Mouse (Mus musculus): ENCODE data around the gene Tyw1. TPM values are rescaled to one million over a fixed set of nuclear protein-coding genes. Genes with fewer than 3 reads are reported as not detected.
"Not testable (repeated sequence)": the region's sequence is repeated elsewhere in the genome, so short reads cannot be mapped to it uniquely, and the experiment has no call there.

The Tyw1 gene
- total and polyA plus RNA-seq, 2 experiments from 2014 or later: 16.3 to 18.3 TPM

DNA sequence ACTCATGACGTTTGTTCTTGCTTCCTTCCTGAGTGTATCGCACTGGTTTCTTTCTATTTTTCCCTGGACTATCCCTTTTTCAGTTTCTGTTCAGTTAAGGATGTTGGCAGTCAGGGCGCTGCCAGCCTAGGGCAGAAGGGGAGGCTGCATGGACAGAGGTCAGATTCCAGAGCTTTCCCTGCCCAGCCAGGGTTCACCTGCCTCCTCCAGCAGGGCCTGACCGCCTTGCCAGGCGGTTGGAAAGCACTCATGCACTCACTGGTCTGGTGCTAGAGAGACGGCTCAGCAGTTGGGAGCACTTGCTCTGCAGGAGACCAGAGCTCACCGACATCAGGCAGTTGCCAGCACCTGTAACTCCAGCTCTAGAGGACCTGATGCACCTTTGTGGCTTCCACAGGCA is 16.2 kb upstream of the Tyw1 start:
- Histone ChIP-seq H3K9ac (replicated peaks; ENCODE audit: low read length, poor library complexity, severe bottlenecking) (no peak overlapping the region), H3K4me1 (ENCODE audit: insufficient read depth, low read length) (no peaks in the 10 kb centered on the region), H3K4me2 (ENCODE audit: low read depth, low read length, poor library complexity, severe bottlenecking) (no peak overlapping the region), H3K4me3 (ENCODE audit: low read depth, low read length) (no peak overlapping the region), H3K27me3 (ENCODE audit: insufficient read depth, low read length) (no peaks in the 10 kb centered on the region), H3K9me3 (ENCODE audit: low read length) (no peaks in the 10 kb centered on the region), H3K36me3 (ENCODE audit: insufficient read depth, low read length) (peaks cover 58% of the 10 kb centered on the region), H3K27ac (ENCODE audit: low read depth, low read length) (no peak overlapping the region)
- 92% methylated on average over 7 of the region's 7 CpGs for WGBS
- DNase-seq (ENCODE audit: low spot score) (no peak), ATAC-seq (ENCODE audit: low FRiP score) (no peak)
- no peak for TF ChIP-seq CTCF (IDR thresholded peaks at IDR 0.05)

DNA sequence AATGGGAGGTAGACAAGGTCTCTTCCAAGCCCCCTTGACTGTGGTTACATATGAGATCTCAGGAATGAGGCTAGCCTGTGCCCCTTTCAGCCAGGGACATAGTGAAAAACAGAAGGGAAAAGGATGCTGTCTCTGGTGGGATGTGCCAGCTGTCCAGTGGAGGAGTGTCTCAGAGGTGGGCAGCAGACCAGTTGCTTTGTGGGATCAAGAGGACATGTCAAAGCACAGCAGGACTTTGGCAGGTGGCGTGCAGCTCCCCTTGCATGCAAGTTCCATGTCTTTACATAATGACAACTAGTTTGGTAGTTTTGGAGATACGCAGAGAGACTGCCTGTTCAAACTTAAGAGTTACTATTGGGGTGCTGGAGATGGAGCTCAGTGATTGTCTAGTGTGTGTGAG is 15.6 kb upstream of the Tyw1 start:
- H3K4me1 ChIP-seq (ENCODE audit: insufficient read depth, low read length): no peaks in the 10 kb centered on the region
- peaks cover 59% of the 10 kb centered on the region for H3K36me3 ChIP-seq (ENCODE audit: insufficient read depth, low read length)
- H3K4me2 ChIP-seq (ENCODE audit: low read depth, low read length, poor library complexity, severe bottlenecking): no peak overlapping the region
- ATAC-seq (ENCODE audit: low FRiP score): no peak
- no peak for DNase-seq (ENCODE audit: low spot score)
- no peaks in the 10 kb centered on the region for H3K27me3 ChIP-seq (ENCODE audit: insufficient read depth, low read length)
- no peak for TF ChIP-seq CTCF (IDR thresholded peaks at IDR 0.05)
- H3K27ac ChIP-seq (ENCODE audit: low read depth, low read length): no peak overlapping the region
- WGBS: 98% methylated on average over 2 of the region's 2 CpGs
- no peak overlapping the region for H3K4me3 ChIP-seq (ENCODE audit: low read depth, low read length)
- H3K9ac ChIP-seq (replicated peaks; ENCODE audit: low read length, poor library complexity, severe bottlenecking): no peak overlapping the region
- no peaks in the 10 kb centered on the region for H3K9me3 ChIP-seq (ENCODE audit: low read length)

DNA sequence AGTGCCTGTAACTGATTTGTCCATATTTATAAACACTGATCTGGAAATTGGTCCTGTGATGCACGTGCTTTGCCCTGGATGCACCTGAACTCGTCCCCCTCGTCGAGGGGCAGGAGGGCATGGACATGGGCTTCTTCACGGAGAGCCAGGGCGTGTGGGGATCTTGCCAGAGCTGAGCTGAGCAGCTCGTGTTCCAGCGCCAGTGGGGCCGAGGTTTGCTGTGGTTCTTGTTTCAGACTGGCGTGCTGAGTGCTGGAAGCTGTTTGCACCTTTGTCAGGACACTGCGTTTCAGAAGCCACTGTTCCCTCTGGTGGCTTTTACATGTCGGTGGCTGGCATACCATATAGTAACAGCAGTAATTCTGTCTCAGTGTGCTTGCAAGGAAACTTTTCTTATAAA is 14.0 kb upstream of the Tyw1 start:
- peaks cover 60% of the 10 kb centered on the region for H3K36me3 ChIP-seq (ENCODE audit: insufficient read depth, low read length)
- 90% methylated on average over 12 of the region's 12 CpGs for WGBS

DNA sequence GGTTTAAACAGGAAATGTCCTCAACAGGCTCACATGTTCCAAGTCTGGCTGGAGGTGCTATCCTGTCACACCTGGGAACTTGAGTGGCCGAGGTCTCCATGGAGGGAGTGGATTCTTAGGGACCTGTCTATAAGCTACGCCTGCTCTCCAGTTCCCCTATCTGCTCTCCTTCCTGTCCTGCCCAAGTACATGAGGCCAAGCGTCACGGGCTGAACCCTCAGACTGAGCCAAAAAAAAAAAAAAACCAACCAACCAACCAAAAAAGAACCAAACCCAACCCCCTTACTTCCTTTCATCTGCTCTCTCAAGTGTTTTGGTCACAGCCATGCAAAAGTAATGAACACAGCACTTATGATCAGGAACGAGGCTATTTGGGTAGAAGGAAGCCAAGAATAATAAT is 7.6 kb upstream of the Tyw1 start:
- Histone ChIP-seq H3K4me1 (ENCODE audit: insufficient read depth, low read length) (no peaks in the 10 kb centered on the region), H3K36me3 (ENCODE audit: insufficient read depth, low read length) (peaks cover 69% of the 10 kb centered on the region), H3K27me3 (ENCODE audit: insufficient read depth, low read length) (no peaks in the 10 kb centered on the region), H3K9ac (replicated peaks; ENCODE audit: low read length, poor library complexity, severe bottlenecking) (no peak overlapping the region), H3K4me2 (ENCODE audit: low read depth, low read length, poor library complexity, severe bottlenecking) (no peak overlapping the region), H3K27ac (ENCODE audit: low read depth, low read length) (no peak overlapping the region), H3K4me3 (ENCODE audit: low read depth, low read length) (no peak overlapping the region), H3K9me3 (ENCODE audit: low read length) (no peaks in the 10 kb centered on the region)
- 87% methylated on average over 5 of the region's 5 CpGs for WGBS
- ATAC-seq (ENCODE audit: low FRiP score): no peak
- no peak for TF ChIP-seq CTCF (IDR thresholded peaks at IDR 0.05)
- DNase-seq (ENCODE audit: low spot score): no peak

More for the DNA sequence above, 14.0 kb upstream of the Tyw1 start:
- DNase-seq (ENCODE audit: low spot score) (no peak), ATAC-seq (ENCODE audit: low FRiP score) (no peak)
- Histone ChIP-seq H3K4me1 (ENCODE audit: insufficient read depth, low read length) (no peaks in the 10 kb centered on the region), H3K27ac (ENCODE audit: low read depth, low read length) (no peak overlapping the region), H3K9me3 (ENCODE audit: low read length) (no peaks in the 10 kb centered on the region), H3K9ac (replicated peaks; ENCODE audit: low read length, poor library complexity, severe bottlenecking) (no peak overlapping the region), H3K27me3 (ENCODE audit: insufficient read depth, low read length) (no peaks in the 10 kb centered on the region), H3K4me3 (ENCODE audit: low read depth, low read length) (no peak overlapping the region), H3K4me2 (ENCODE audit: low read depth, low read length, poor library complexity, severe bottlenecking) (no peak overlapping the region)
- TF ChIP-seq CTCF (IDR thresholded peaks at IDR 0.05): no peak

DNA sequence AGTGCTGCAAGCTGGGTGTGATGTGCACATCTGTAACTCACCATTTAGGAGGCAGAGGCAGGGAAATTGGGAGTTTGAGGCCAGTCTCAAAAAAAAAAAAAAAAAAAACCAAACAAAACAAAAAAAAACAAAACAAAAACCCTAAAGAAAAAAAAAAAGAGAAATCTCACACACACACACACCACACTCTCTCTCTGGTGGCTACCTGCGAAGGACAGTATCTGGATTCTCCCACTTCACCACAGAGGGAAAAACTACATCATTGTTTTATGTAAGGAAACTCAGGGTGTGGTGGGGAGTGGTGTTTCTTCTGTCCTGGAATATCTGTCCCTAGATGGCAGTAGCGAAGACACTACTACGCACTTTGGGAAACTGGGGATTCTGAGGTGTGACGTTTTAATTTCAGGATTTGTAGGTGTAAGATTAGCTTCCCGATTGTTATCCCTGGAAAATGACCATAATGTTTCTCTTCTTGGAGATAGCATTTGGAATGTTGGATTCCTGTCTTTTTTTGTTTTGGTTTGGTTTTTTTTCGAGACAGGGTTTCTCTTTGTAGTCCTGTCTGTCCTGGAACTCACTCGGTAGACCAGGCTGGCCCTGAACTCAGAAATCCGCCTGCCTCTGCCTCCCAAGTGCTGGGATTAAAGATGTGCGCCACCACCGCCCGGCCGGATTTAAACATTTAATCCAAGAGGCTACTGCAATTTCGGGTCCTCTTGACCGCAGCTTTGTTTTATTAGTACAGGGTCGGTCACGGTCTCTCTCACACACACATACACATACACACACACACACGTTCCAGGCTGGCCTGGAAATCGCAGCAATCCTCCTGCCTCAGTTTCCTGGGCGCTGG is 1.0 kb upstream of the Tyw1 start:
- H3K27me3 ChIP-seq (ENCODE audit: insufficient read depth, low read length): no peaks in the 10 kb centered on the region
- H3K27ac ChIP-seq (ENCODE audit: low read depth, low read length): peak overlapping the region; percentile 85
- H3K4me1 ChIP-seq (ENCODE audit: insufficient read depth, low read length): no peaks in the 10 kb centered on the region
- H3K9me3 ChIP-seq (ENCODE audit: low read length): no peaks in the 10 kb centered on the region
- peak overlapping the region; percentile 64 for H3K4me2 ChIP-seq (ENCODE audit: low read depth, low read length, poor library complexity, severe bottlenecking)
- peaks cover 27% of the 10 kb centered on the region for H3K36me3 ChIP-seq (ENCODE audit: insufficient read depth, low read length)
- H3K4me3 ChIP-seq (ENCODE audit: low read depth, low read length): peak overlapping the region; percentile 73
- TF ChIP-seq CTCF (IDR thresholded peaks at IDR 0.05): peak; percentile 58
- H3K9ac ChIP-seq (replicated peaks; ENCODE audit: low read length, poor library complexity, severe bottlenecking): peak overlapping the region; percentile 81
- 18% methylated on average over 19 of the region's 19 CpGs for WGBS
- DNase-seq (ENCODE audit: low spot score): peak; percentile 44
- ATAC-seq (ENCODE audit: low FRiP score): no peak; the same call in 1 of the 2 replicates

DNA sequence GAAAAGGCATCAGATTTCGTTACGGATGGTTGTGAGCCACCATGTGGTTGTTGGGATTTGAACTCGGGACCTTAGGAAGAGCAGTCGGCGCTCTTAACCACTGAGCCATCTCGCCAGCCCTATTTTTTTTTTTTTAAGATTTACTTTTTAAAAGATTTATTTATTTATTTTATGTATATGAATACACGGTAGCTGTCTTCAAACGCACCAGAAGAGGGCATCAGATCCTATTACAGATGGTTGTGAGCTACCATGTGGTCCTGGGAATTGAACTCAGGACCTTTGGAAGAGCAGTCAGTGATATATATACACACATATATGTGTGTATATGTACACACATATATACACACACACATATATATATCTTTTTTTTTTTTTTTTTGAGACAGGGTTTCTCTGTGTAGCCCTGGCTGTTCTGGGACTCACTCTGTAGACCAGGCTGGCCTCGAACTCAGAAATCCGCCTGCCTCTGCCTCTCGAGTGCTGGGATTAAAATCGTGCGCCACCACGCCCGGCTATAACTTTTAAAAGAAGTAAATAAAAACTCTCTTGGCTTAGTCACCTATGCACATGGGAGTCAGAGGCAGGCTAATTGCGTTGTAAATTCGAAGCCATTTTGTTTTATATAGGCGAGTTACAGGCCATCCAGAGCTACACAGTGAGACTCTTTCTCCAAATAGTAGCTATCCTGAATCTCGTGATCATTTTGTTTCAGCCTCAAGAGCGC is 543 bp downstream of the Tyw1 start:
- H3K4me2 ChIP-seq (ENCODE audit: low read depth, low read length, poor library complexity, severe bottlenecking): peak overlapping the region; percentile 69
- DNase-seq (ENCODE audit: low spot score); H3K27me3 ChIP-seq (ENCODE audit: insufficient read depth, low read length); H3K9me3 ChIP-seq (ENCODE audit: low read length); H3K4me1 ChIP-seq (ENCODE audit: insufficient read depth, low read length); H3K9ac ChIP-seq (replicated peaks; ENCODE audit: low read length, poor library complexity, severe bottlenecking); ATAC-seq (ENCODE audit: low FRiP score); H3K27ac ChIP-seq (ENCODE audit: low read depth, low read length): not testable (repeated sequence)
- peak overlapping the region; percentile 73 for H3K4me3 ChIP-seq (ENCODE audit: low read depth, low read length)
- H3K36me3 ChIP-seq (ENCODE audit: insufficient read depth, low read length): peaks cover 15% of the 10 kb centered on the region
- peak; percentile 37 for TF ChIP-seq CTCF (IDR thresholded peaks at IDR 0.05)
- 35% methylated on average over 20 of the region's 20 CpGs for WGBS
